Mouse (Mus musculus) cortical plate, adult 2 months (tissue): ENCODE results near the gene Sgtb.

ENCODE experiments used
- CTCF ChIP-seq: fragments of 200-500 bp; IDR thresholded peaks from 2 replicates; pipeline ENCODE4 v1.5.1; 2011; ENCODE audit warnings: mild to moderate bottlenecking, control low read depth, low read length; ENCODE audit not compliant: insufficient read depth; ENCODE audit errors: extremely low read depth
- POLR2A ChIP-seq: fragments of 200-500 bp; IDR thresholded peaks from 2 replicates; pipeline ENCODE4 v1.6.1; 2011; ENCODE audit warnings: mild to moderate bottlenecking, low read length, control low read depth; ENCODE audit not compliant: insufficient read depth; ENCODE audit errors: extremely low read depth

DNA sequence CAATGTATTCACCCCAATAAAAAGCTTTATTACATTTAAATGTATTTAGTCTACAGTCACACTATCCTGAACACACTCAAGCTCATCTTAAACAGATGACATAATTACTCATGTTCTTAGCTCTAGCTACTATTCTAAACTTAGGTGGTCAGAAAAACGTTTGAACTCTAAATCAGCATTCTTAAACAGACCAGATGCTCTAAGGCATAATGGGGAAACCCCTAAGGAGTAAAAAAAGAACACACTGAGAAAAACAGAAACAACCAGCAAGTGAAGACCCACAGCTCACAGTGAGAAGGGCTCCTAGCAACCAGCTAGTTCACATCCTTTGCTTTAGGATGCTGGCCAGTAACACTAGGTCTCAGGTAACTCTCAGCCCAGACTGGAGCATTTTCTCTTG, 17.8 kb upstream of the Sgtb start:
- no peak for TF ChIP-seq CTCF
- no peak for TF ChIP-seq POLR2A
